Mouse (Mus musculus): Measurements from ENCODE around the gene Inhbe. TPM values are rescaled to one million over a fixed set of nuclear protein-coding genes. Genes with fewer than 3 reads are reported as not detected.

Inhbe gene
- total and polyA plus RNA-seq, 2 experiments from 2014 or later, result not detected

- Histone ChIP-seq H3K4me1 (ENCODE audit: control insufficient read depth, insufficient read depth) (peaks cover 3% of the 10 kb centered on the region; the same call in 1 of the 2 replicates), H3K4me3 (ENCODE audit: low read depth, low read length) (peak overlapping the region; percentile 46), H3K4me2 (ENCODE audit: low read depth, low read length) (peak overlapping the region; percentile 78), H3K27me3 (ENCODE audit: control insufficient read depth, insufficient read depth, low read length) (peaks cover 34% of the 10 kb centered on the region), H3K9me3 (replicated peaks; ENCODE audit: control insufficient read depth, low read length) (no peaks in the 10 kb centered on the region), H3K27ac (ENCODE audit: low read depth) (peak overlapping the region; percentile 41; the same call in 1 of the 2 replicates), H3K9ac (replicated peaks; ENCODE audit: low read depth, low read length) (peak overlapping the region; percentile 21; the same call in 1 of the 2 replicates), H3K36me3 (replicated peaks; ENCODE audit: control insufficient read depth, insufficient read depth, low read length) (no peaks in the 10 kb centered on the region)
- peak; percentile 83 for ATAC-seq (ENCODE audit: insufficient read depth, low read depth)
- under 1% methylated on average over 31 of the region's 31 CpGs for WGBS
- TF ChIP-seq EP300 (IDR thresholded peaks at IDR 0.05; ENCODE audit: low read depth) (no peak), CTCF (IDR thresholded peaks at IDR 0.05; ENCODE audit: low read depth) (peak; percentile 95)
- DNase-seq (ENCODE audit: low spot score), result peak; percentile 88
Observed at GRCm38 (mm10) chr10:127338930-127339682, 15.1 kb downstream of the Inhbe start.

GRCm38 (mm10) chr10:127337536-127338099 is 16.6 kb downstream of the Inhbe start:
- Histone ChIP-seq H3K4me2 (ENCODE audit: low read depth, low read length) (no peak overlapping the region), H3K9me3 (replicated peaks; ENCODE audit: control insufficient read depth, low read length) (no peaks in the 10 kb centered on the region), H3K27me3 (ENCODE audit: control insufficient read depth, insufficient read depth, low read length) (peaks cover 39% of the 10 kb centered on the region), H3K4me3 (ENCODE audit: low read depth, low read length) (no peak overlapping the region), H3K4me1 (ENCODE audit: control insufficient read depth, insufficient read depth) (peaks cover 3% of the 10 kb centered on the region; the same call in 1 of the 2 replicates), H3K9ac (replicated peaks; ENCODE audit: low read depth, low read length) (no peak overlapping the region), H3K27ac (ENCODE audit: low read depth) (no peak overlapping the region), H3K36me3 (replicated peaks; ENCODE audit: control insufficient read depth, insufficient read depth, low read length) (no peaks in the 10 kb centered on the region)
- no peak for DNase-seq (ENCODE audit: low spot score)
- TF ChIP-seq CTCF (IDR thresholded peaks at IDR 0.05; ENCODE audit: low read depth) (no peak), EP300 (IDR thresholded peaks at IDR 0.05; ENCODE audit: low read depth) (no peak)
- 74% methylated on average over 6 of the region's 6 CpGs for WGBS
- ATAC-seq (ENCODE audit: insufficient read depth, low read depth), result no peak

GRCm38 (mm10) chr10:127336952-127337351 is 17.3 kb downstream of the Inhbe start:
- 51% methylated on average over 5 of the region's 5 CpGs for WGBS
- ATAC-seq (ENCODE audit: insufficient read depth, low read depth) (no peak), DNase-seq (ENCODE audit: low spot score) (no peak)
- Histone ChIP-seq H3K4me1 (ENCODE audit: control insufficient read depth, insufficient read depth) (peaks cover 3% of the 10 kb centered on the region; the same call in 1 of the 2 replicates), H3K9me3 (replicated peaks; ENCODE audit: control insufficient read depth, low read length) (no peaks in the 10 kb centered on the region), H3K36me3 (replicated peaks; ENCODE audit: control insufficient read depth, insufficient read depth, low read length) (no peaks in the 10 kb centered on the region), H3K9ac (replicated peaks; ENCODE audit: low read depth, low read length) (no peak overlapping the region), H3K4me2 (ENCODE audit: low read depth, low read length) (no peak overlapping the region), H3K27me3 (ENCODE audit: control insufficient read depth, insufficient read depth, low read length) (peaks cover 33% of the 10 kb centered on the region), H3K27ac (ENCODE audit: low read depth) (no peak overlapping the region), H3K4me3 (ENCODE audit: low read depth, low read length) (no peak overlapping the region)
- TF ChIP-seq EP300 (IDR thresholded peaks at IDR 0.05; ENCODE audit: low read depth) (no peak), CTCF (IDR thresholded peaks at IDR 0.05; ENCODE audit: low read depth) (no peak)

- Histone ChIP-seq H3K27me3 (ENCODE audit: control insufficient read depth, insufficient read depth, low read length) (peaks cover 25% of the 10 kb centered on the region), H3K4me3 (ENCODE audit: low read depth, low read length) (no peak overlapping the region), H3K9me3 (replicated peaks; ENCODE audit: control insufficient read depth, low read length) (no peaks in the 10 kb centered on the region), H3K4me2 (ENCODE audit: low read depth, low read length) (no peak overlapping the region), H3K27ac (ENCODE audit: low read depth) (no peak overlapping the region), H3K4me1 (ENCODE audit: control insufficient read depth, insufficient read depth) (no peaks in the 10 kb centered on the region; the same call in 1 of the 2 replicates), H3K36me3 (replicated peaks; ENCODE audit: control insufficient read depth, insufficient read depth, low read length) (no peaks in the 10 kb centered on the region), H3K9ac (replicated peaks; ENCODE audit: low read depth, low read length) (no peak overlapping the region)
- ATAC-seq (ENCODE audit: insufficient read depth, low read depth), result no peak
- TF ChIP-seq EP300 (IDR thresholded peaks at IDR 0.05; ENCODE audit: low read depth), result no peak
- 0 out of 2 replicates have a peak, but pooled peaks have one; percentile 1 for TF ChIP-seq CTCF (IDR thresholded peaks at IDR 0.05; ENCODE audit: low read depth)
- no peak for DNase-seq (ENCODE audit: low spot score)
- 58% methylated on average over 1 of the region's 1 CpGs for WGBS
Observed at GRCm38 (mm10) chr10:127335271-127335670, 18.9 kb downstream of the Inhbe start.

- Histone ChIP-seq H3K27me3 (ENCODE audit: control insufficient read depth, insufficient read depth, low read length) (peaks cover 29% of the 10 kb centered on the region), H3K36me3 (replicated peaks; ENCODE audit: control insufficient read depth, insufficient read depth, low read length) (no peaks in the 10 kb centered on the region), H3K4me3 (ENCODE audit: low read depth, low read length) (no peak overlapping the region), H3K9me3 (replicated peaks; ENCODE audit: control insufficient read depth, low read length) (no peaks in the 10 kb centered on the region), H3K9ac (replicated peaks; ENCODE audit: low read depth, low read length) (no peak overlapping the region), H3K4me1 (ENCODE audit: control insufficient read depth, insufficient read depth) (no peaks in the 10 kb centered on the region), H3K27ac (ENCODE audit: low read depth) (no peak overlapping the region), H3K4me2 (ENCODE audit: low read depth, low read length) (no peak overlapping the region)
- WGBS, result 61% methylated on average over 5 of the region's 5 CpGs
- DNase-seq (ENCODE audit: low spot score) (no peak), ATAC-seq (ENCODE audit: insufficient read depth, low read depth) (no peak)
- TF ChIP-seq CTCF (IDR thresholded peaks at IDR 0.05; ENCODE audit: low read depth) (peak; percentile 35), EP300 (IDR thresholded peaks at IDR 0.05; ENCODE audit: low read depth) (no peak)
Observed at GRCm38 (mm10) chr10:127333152-127333551, 21.1 kb downstream of the Inhbe start.

All from heart, postnatal 0 days (tissue).